Mouse (Mus musculus) adrenal gland, postnatal 36 days (tissue): ENCODE data around the gene Hexb. TPM values are rescaled to one million over a fixed set of nuclear protein-coding genes. Genes with fewer than 3 reads are reported as not detected.

Source experiments
- DNase-seq, 2 experiments: peaks; one replicate each; pipeline ENCODE4 v3.0.0; 2021; ENCODE audit warnings: mixed read lengths in 1 of 2
- long read RNA-seq, 2 experiments: library from polyadenylated mRNA; stranded (forward); transcript quantifications; one replicate each; pipeline ENCODE4 v2.0.0; 2021; ENCODE audit warnings: borderline sequencing depth in 2 of 2
- total RNA-seq, 2 experiments: library from RNA; stranded (reverse); gene quantifications; 2 replicates each; pipeline ENCODE4 v1.2.3; 2021

The Hexb gene
- 10 to 100 TPM; 27.6 to 29.2 TPM for total RNA-seq
- long read RNA-seq, experiment 1, transcript Hexb-201 (14 exons, 1,905 nt), result major isoform, 41 of 45 reads
- long read RNA-seq, experiment 1, partial matches to known transcripts, result 1 of 45 reads
- long read RNA-seq, experiment 1, other reads (novel, unspliced or antisense), result 3 of 45 reads
- long read RNA-seq, experiment 2, transcript Hexb-201 (14 exons, 1,905 nt), result major isoform, 16 of 16 reads
- long read RNA-seq, experiment 2, partial matches to known transcripts, result 0 of 16 reads
- long read RNA-seq, experiment 2, other reads (novel, unspliced or antisense), result 0 of 16 reads

DNA sequence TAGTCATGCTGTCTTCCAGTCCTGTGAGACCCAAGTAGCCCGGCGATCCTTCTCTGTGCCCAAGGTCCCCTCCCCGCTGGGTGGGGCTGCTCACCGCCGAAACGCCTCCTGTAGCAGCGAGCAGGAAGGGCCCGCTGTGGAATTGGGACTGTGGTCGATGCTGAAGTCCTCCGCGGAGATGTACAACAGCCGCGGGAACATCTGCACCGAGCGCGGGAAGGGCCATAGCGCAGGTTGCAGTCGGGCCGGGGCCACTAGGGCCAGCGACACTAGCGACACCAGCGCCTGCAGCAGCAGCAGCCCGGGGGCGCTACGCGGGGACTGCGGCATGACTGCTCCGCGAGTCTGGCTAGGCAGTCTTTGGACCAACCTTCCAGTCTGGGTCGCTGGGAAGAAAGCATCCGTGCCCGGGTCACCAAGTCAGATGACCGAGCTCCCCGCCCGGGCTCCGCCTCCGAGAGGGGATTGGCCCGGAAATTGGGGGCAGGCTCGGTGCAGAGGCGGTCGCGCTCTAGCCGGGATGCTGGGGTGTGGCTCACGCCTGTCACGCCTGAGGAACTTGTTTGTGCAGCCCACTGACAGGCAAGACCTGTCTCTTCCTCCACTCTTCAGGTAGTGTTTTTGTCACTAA lies at the start of gene Hexb:
Gene Hexb (minus strand): TSS at position 426 of the 631 bp plus-strand sequence.
- peak; percentile 96 to 97 for DNase-seq

GRCm38 (mm10) chr13:97247754-97248153 lies 49.6 kb upstream of the Hexb start:
- no peak for DNase-seq

DNA sequence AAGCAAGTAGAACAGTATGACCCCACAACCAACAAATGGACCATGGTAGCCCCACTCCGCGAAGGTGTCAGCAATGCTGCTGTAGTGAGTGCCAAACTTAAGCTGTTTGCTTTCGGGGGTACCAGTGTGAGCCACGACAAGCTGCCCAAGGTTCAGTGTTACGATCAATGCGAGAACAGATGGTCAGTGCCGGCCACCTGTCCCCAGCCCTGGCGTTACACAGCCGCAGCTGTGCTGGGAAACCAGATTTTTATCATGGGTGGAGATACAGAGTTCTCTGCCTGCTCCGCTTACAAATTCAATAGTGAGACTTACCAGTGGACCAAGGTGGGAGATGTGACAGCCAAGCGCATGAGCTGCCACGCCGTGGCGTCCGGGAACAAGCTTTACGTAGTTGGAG lies 48.1 kb upstream of the Hexb start:
- no peak for DNase-seq

- DNase-seq, result no peak
Observed at GRCm38 (mm10) chr13:97245157-97245556, 47.0 kb upstream of the Hexb start.

DNA sequence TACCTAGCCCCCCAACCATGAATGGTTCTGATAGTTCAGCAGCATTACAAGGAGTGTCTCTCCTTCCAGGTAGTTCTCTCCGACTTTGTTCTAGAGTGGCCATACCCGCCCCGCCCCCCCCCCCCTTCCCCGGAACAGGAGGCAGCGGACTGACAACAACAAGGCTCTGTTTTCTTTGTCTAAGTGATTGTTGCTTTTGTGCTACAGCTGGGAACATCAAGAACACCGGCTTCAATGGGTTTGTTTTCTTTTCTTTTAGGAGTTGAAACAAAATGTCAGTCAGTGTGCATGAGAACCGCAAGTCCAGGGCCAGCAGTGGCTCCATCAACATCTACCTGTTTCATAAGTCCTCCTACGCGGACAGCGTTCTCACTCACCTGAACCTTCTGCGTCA lies 46.6 kb upstream of the Hexb start:
- no peak for DNase-seq

- DNase-seq, result no peak
Observed at GRCm38 (mm10) chr13:97243962-97244711, 46.0 kb upstream of the Hexb start.

GRCm38 (mm10) chr13:97242716-97243115 lies 44.6 kb upstream of the Hexb start:
- peak in 1 of 2 experiments; percentile 25 for DNase-seq

DNA sequence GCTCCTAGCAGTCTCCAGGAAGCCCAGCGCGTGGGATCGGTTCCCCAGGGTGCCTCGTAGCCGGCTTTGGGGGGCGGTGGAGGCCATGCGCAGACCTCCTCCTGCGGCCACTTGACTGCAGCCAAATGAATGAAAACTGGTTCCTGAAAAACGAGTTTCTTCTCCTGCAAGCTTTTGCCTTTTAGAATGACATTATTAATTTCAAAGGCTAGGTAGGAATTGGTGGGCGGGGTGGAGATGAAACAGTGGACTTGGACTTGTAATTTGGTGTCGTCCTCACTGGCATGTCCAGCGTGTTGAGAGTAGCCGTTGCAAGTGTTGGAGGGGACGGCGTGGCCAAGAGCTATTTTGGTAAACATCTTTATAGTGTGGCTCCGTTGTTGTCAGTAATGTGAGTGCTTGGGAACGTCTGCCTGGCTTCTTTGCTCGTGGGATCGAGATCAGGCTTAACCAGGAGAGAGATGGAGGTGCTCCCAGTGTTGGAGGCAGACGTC lies 43.7 kb upstream of the Hexb start:
- DNase-seq, result no peak

DNA sequence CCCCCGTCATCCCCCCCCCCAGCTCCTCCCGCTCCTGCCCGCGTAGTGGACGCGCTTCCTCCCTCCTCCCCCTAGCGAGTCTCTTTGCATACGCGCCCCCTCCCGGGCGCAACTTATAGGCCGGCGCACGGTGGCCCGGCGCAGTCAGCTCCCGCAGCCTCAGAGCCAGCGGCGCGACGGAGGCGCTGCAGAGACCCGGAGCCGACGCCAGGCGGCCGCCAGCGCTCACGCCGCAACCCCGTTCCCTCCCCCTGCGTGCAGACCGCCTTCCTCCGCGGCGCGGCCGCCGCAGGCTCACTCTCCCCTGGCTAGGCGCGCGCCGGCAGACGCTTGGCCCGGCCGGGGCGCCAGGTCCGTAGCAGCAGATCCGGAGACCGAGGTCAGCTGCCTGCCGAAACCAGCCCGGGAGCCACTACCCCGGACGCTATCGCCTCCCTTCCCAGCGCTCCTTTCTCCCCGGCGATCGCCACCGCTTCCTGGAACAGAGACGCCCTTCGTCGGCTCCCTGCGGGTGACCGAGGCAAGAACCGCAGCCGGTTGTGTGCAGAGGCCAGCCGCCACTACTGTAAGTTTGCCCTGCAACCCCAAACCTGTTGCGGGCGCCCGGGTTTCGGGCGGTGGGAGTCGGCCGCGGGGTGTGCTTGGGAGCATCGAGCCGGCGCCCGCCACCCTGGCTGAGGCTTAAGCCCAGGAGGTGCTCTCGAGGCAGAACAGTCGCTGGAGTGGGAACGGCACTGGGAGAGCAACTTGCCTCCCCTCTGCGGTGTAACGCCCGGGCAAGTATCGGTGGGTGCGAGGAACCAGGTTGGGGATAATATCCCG lies 43.0 kb upstream of the Hexb start, which contains the start of gene Enc1:
Gene Enc1 (plus strand): TSS at position 141 of the 822 bp plus-strand sequence.
- DNase-seq, result peak; percentile 93 to 94

- DNase-seq, result peak; percentile 78 to 82
Observed at GRCm38 (mm10) chr13:97240279-97240964, 42.3 kb upstream of the Hexb start.

DNA sequence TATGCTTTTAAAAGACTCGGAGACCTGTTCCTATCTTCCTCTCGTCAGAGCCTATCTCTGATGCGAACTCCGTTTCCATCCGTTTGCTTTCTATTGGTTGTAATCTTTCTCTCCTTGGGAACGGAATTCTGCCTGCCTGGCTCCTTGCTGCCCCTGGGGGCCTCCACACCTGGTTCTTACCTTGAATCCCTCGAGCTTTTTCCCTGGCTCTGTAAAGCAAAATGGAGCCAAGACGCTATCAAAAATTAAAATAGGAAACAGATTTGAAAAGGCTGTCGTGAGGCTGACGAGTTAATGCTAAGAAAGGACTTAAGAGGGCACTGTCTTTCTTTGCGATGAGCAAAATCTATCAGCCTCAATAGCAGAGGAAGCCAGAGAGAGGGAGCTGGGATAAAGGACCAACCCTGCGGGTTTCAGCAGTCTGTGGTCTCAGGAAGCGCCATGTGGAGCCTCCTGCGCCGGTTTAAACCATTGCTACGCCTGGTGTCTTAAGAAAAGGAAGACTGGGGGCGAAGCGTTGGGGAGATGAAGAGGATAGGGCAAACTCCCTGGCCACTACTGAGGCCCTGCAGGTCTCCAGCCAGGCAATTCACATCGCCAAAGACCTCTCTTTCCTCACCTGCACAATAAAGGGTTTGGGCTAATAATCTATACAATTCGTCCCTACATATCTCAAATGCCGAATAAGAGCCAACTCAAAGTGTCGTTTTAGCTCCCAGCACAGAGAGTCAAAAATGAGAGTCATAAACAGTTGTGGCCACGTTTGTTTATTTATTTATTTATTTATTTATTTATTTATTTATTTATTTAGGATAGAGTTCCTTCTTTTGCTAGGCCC lies 41.4 kb upstream of the Hexb start:
- DNase-seq, result peak; percentile 20 to 54

DNA sequence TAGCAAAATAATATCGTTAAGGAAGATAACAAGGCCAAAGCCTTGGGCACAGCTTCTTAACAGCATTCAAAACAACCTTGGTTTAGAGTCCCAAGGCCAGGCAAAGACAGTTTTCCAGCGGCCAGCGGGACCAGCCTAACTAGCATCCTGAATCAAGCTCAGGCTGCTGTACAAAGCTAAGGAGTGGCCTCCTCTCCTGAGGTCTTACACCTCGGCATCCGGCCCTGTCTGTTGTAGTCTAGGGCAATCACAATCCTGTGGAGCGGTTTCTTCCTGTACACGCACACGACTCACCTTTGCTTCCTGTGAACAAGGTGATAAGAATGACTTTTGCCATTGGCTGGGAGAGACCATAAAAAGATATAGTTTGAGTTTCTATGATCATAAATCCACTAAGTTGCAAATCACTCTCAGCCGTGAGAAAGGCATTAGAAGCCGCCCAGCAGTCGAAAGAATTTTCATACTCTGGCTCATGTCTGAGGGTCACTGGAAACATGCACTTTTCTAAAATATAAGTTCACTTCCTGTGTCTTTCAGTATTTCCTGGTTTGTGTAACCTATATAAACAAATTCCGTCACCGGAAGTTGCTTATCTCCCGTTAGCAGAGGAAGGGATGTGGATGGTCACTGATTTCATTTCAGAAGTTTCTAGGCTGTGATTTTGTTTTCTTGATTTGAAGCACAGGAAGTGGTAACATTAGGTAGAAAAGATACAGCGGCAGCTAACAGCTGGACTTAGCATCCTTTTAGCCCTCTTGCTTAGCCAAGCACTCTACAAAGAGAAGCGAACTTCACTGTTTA lies 40.2 kb upstream of the Hexb start:
- DNase-seq, result peak; percentile 27 to 37

- no peak for DNase-seq
Observed at GRCm38 (mm10) chr13:97237700-97238099, 39.5 kb upstream of the Hexb start.

- no peak for DNase-seq
Observed at GRCm38 (mm10) chr13:97235911-97236310, 37.8 kb upstream of the Hexb start.

DNA sequence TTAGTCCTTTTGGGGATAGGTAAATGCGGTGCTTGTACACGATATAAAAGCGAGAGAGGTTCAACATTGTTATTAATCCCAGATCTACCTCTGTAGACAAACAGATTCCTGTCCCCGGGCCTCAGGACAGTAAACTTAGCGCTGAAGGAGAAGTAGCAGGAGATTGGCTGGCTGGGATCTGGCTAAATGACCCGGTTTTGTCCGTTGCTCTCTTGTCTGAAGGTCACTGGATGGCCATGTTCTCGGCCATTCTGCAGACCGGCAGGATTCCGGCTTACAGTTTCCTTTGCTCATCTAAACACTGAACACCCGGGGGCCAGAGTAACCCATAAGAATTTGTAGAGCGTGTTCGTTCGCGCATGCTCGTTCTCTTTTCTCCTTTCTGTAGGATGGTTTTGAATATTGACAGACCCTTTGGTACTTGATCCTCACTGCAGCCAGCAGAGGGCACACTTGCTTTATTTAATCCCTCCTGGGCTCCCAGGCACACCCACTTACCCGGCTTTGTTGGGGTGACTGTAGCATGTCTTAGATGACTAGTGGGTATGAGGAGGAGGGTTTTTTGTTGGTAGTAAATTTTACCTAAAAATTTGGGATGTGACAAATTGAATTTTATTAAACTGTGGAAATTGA lies 36.7 kb upstream of the Hexb start:
- DNase-seq, result peak; percentile 82 to 90

DNA sequence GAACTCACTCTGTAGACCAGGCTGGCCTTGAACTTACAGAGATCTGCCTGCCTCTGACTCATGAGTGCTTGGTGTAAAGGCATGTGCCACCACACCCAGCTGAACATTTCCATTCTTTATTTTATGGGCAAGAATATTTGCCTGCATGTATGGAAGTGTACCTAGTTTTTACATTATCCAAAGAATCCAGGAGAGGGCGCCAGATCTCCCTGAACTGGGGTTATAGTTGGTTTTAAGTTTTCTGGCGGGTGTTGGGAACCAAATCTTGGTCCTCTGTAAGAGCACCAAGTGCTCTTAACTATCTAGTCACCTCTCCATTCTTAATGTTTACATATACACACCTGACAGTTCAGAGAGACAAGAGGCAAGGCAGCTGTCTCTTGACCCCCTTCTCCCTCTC lies 34.9 kb upstream of the Hexb start:
- peak in 1 of 2 experiments; percentile 19 for DNase-seq

DNA sequence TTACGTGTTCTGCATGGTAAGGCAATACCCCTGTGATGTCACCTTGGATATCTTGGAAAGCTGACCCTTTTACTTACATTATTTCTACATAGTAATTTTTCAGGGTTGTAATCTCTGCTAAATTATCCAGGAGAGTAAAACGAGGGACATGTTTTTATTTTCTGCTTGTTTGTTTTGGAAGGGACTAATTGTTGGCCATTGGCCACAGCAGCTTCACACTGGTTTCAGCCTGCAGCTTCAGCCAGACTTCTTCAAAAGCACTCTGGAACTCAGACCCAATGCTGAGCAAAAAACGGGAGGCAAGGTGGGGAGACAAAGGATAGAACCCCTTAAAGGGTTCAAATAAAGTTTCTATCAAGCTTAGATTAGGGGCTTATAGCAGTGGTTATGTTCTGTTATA lies 31.9 kb upstream of the Hexb start:
- DNase-seq, result no peak

GRCm38 (mm10) chr13:97227795-97228194 lies 29.6 kb upstream of the Hexb start:
- DNase-seq, result no peak

GRCm38 (mm10) chr13:97225130-97225529 lies 27.0 kb upstream of the Hexb start:
- no peak for DNase-seq
